Mouse (Mus musculus) liver, embryonic 16.5 days (tissue): ENCODE measurements around the gene Efcab3. TPM values are rescaled to one million over a fixed set of nuclear protein-coding genes. Genes with fewer than 3 reads are reported as not detected.
"Not testable (repeated sequence)": the region's sequence is repeated elsewhere in the genome, so short reads cannot be mapped to it uniquely, and the experiment has no call there.

ENCODE experiments used
- ATAC-seq: fragments of 200-750 bp; cut with Nextera tagmentation; 2 replicates; pipeline ENCODE4 v1.8.0; 2017; ENCODE audit warnings: low read depth, mild to moderate bottlenecking, moderate number of reproducible peaks, moderate library complexity
- H3K27ac ChIP-seq: fragments of 300-500 bp; sonication (generic); 2 replicates; pipeline ENCODE4 v1.5.1; 2014; ENCODE audit warnings: mild to moderate bottlenecking, low read length
- H3K27me3 ChIP-seq: fragments of 300-500 bp; sonication (generic); 2 replicates; pipeline ENCODE4 v1.6.1; 2014; ENCODE audit warnings: low read depth, low read length, mixed read lengths; ENCODE audit not compliant: control insufficient read depth, insufficient read depth
- H3K36me3 ChIP-seq: fragments of 300-500 bp; sonication (generic); 2 replicates; pipeline ENCODE4 v1.6.1; 2014; ENCODE audit warnings: mild to moderate bottlenecking; ENCODE audit not compliant: control insufficient read depth, insufficient read depth
- H3K4me1 ChIP-seq: fragments of 300-500 bp; sonication (generic); 2 replicates; pipeline ENCODE4 v1.6.1; 2014; ENCODE audit warnings: low read depth, low read length, mixed read lengths; ENCODE audit not compliant: control insufficient read depth
- H3K4me2 ChIP-seq: fragments of 300-500 bp; sonication (generic); 2 replicates; pipeline ENCODE4 v1.6.1; 2014; ENCODE audit warnings: low read depth, low read length, mixed read lengths
- H3K4me3 ChIP-seq: fragments of 300-500 bp; sonication (generic); 2 replicates; pipeline ENCODE4 v1.5.1; 2014; ENCODE audit warnings: low read depth, mild to moderate bottlenecking, low read length
- H3K9ac ChIP-seq: fragments of 300-500 bp; sonication (generic); 2 replicates; pipeline ENCODE4 v1.6.1; 2014; ENCODE audit warnings: low read depth, low read length
- H3K9me3 ChIP-seq: fragments of 300-500 bp; sonication (generic); replicated peaks from 2 replicates; pipeline ENCODE4 v1.6.1; 2016; ENCODE audit warnings: low read length; ENCODE audit not compliant: control insufficient read depth
- WGBS: fragments of 180-500 bp; shearing (Covaris S2); extraction: QIAGEN DNeasy Blood & Tissue Kit; methylation state at CpG from one replicate; pipeline ENCODE4 v1.1.7; 2014; ENCODE audit not compliant: insufficient replicate concordance; 5-methylcytosine and 5-hydroxymethylcytosine counted together
- polyA plus RNA-seq: library from polyadenylated mRNA; unstranded; fragments of >200 nt; fragmentation: Nextera tagmentation; extraction: Ambion mirVana; gene quantifications from 2 replicates; pipeline ENCODE4 v1.2.1, GENCODE M21; 2015

The Efcab3 gene
- 0.13 and 0.15 TPM in 2 replicates for polyA plus RNA-seq

GRCm38 (mm10) chr11:105063292-105063691 lies at the start of gene Efcab3:
Efcab3 (plus strand) TSS chr11:105063592.
- Histone ChIP-seq H3K9ac (no peak within 1 kb of the TSS), H3K4me3 (no peak within 1 kb of the TSS), H3K4me2 (no peak within 1 kb of the TSS), H3K36me3 (no peaks in the 10 kb centered on the region), H3K27ac (no peak within 1 kb of the TSS), H3K9me3 (no peaks in the 10 kb centered on the region), H3K27me3 (no peaks in the 10 kb centered on the region), H3K4me1 (no peaks in the 10 kb centered on the region)
- ATAC-seq, result no peak
- 68% methylated on average over 5 of the region's 5 CpGs for WGBS

GRCm38 (mm10) chr11:105021071-105021470 lies 42.3 kb upstream of the Efcab3 start:
- no peaks in the 10 kb centered on the region for H3K4me1 ChIP-seq
- WGBS, result 39% methylated on average over 7 of the region's 7 CpGs
- no peak overlapping the region for H3K4me3 ChIP-seq
- H3K36me3 ChIP-seq, result no peaks in the 10 kb centered on the region
- no peak overlapping the region for H3K9ac ChIP-seq
- no peak overlapping the region for H3K4me2 ChIP-seq
- H3K27ac ChIP-seq, result no peak overlapping the region
- no peaks in the 10 kb centered on the region for H3K9me3 ChIP-seq
- no peaks in the 10 kb centered on the region for H3K27me3 ChIP-seq
- ATAC-seq, result peak; percentile 80

DNA sequence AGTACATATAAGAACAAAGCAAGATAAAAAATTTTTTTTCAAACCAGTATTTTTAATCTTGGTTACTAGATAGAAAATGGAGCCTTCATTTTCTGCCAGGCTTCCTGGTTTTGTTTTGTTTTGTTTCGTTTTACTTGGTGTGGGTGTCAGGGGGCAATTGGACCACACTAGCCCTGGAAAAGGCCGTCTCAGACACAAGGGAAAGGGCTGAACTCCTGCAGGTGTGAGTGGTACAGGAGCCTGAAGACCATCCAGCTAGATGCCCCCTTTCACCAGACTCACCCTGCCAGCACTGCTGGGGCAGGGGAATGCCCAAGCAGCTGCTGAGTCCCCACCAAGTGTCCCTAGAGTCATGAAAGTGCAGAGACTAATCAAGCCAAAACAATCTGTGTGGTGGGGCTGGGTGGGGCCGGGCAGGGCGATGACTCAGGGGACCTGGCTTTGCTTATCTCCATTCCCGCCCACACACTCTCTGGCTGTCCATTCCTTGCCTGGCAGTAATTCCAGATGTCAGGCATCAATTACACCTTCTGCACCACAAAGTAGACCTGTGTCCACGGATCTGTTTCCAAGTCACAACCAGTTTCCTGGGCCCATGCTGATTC lies 34.5 kb upstream of the Efcab3 start:
- 14% methylated on average over 6 of the region's 6 CpGs for WGBS
- peak; percentile 99 for ATAC-seq

GRCm38 (mm10) chr11:105029525-105029924 lies 33.9 kb upstream of the Efcab3 start:
- Histone ChIP-seq H3K4me2 (peak overlapping the region; percentile 59), H3K4me3 (peak overlapping the region; percentile 31; the same call in 1 of the 2 replicates), H3K4me1 (peaks cover 24% of the 10 kb centered on the region), H3K27me3 (no peaks in the 10 kb centered on the region), H3K9me3 (no peaks in the 10 kb centered on the region), H3K27ac (peak overlapping the region; percentile 67), H3K9ac (no peak overlapping the region), H3K36me3 (no peaks in the 10 kb centered on the region)
- no peak for ATAC-seq
- 56% methylated on average over 8 of the region's 8 CpGs for WGBS

More for the DNA sequence above, 34.5 kb upstream of the Efcab3 start:
- H3K9ac ChIP-seq, result no peak overlapping the region; the same call in 1 of the 2 replicates
- no peaks in the 10 kb centered on the region for H3K9me3 ChIP-seq
- H3K27me3 ChIP-seq, result no peaks in the 10 kb centered on the region
- no peaks in the 10 kb centered on the region for H3K36me3 ChIP-seq
- H3K27ac ChIP-seq, result peak overlapping the region; percentile 67
- peak overlapping the region; percentile 31 for H3K4me3 ChIP-seq
- peak overlapping the region; percentile 59 for H3K4me2 ChIP-seq
- H3K4me1 ChIP-seq, result peaks cover 24% of the 10 kb centered on the region

DNA sequence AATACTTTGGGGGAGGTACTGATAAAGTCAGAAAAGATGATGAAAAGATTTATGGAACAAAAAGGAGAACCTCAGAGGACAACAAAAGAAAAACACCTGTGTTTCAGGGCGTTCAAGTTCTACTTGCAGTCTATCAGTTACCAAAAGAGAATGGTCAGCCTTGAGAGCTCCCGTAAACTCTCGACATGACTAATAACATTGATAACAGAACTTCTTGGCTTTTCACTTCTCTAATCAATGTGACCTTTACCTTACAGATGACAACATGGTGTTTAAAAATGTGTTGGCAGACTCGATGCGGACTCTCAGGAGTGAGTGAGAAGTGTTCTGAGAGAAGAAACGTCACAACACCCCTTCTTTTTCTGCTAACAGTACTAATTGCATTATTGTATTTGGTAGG lies 33.2 kb upstream of the Efcab3 start:
- no peaks in the 10 kb centered on the region for H3K9me3 ChIP-seq
- H3K4me2 ChIP-seq, result no peak overlapping the region
- peaks cover 24% of the 10 kb centered on the region for H3K4me1 ChIP-seq
- 74% methylated on average over 6 of the region's 6 CpGs for WGBS
- no peak overlapping the region for H3K4me3 ChIP-seq
- H3K27ac ChIP-seq, result no peak overlapping the region
- H3K27me3 ChIP-seq, result no peaks in the 10 kb centered on the region
- ATAC-seq, result no peak
- no peaks in the 10 kb centered on the region for H3K36me3 ChIP-seq
- H3K9ac ChIP-seq, result no peak overlapping the region

DNA sequence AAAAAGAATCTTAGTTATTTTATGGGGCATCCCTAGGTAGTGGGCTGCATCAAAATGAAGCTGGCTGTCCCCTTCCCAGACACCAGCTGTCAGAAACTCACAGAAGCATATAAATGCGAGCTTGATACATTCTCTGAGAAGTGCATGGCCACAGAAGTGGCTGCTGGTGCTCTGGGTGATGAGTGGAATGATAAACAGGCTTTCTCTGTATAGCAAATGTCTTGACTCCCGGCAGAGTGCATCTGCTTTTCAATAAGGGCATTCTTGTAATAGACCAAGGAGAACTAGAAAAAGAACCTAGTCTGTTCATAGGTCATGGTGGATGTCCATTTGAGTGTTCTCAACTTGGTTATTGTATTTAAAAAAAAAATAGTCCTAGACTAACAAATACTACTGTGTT lies 32.3 kb upstream of the Efcab3 start:
- peaks cover 24% of the 10 kb centered on the region for H3K4me1 ChIP-seq
- WGBS, result 47% methylated on average over 2 of the region's 2 CpGs
- H3K27ac ChIP-seq, result no peak overlapping the region
- no peak overlapping the region for H3K9ac ChIP-seq
- H3K4me2 ChIP-seq, result no peak overlapping the region
- H3K36me3 ChIP-seq, result no peaks in the 10 kb centered on the region
- H3K27me3 ChIP-seq, result no peaks in the 10 kb centered on the region
- no peaks in the 10 kb centered on the region for H3K9me3 ChIP-seq
- H3K4me3 ChIP-seq, result no peak overlapping the region
- ATAC-seq, result no peak

GRCm38 (mm10) chr11:105035081-105035480 lies 28.3 kb upstream of the Efcab3 start:
- no peak for ATAC-seq
- Histone ChIP-seq H3K4me2 (no peak overlapping the region), H3K36me3 (no peaks in the 10 kb centered on the region), H3K9ac (no peak overlapping the region), H3K4me1 (peaks cover 7% of the 10 kb centered on the region), H3K27me3 (no peaks in the 10 kb centered on the region), H3K9me3 (no peaks in the 10 kb centered on the region), H3K27ac (no peak overlapping the region), H3K4me3 (no peak overlapping the region)
- 71% methylated on average over 1 of the region's 1 CpGs for WGBS

GRCm38 (mm10) chr11:105112448-105112847 lies 49.1 kb downstream of the Efcab3 start:
- not testable (repeated sequence) for H3K36me3 ChIP-seq, H3K9ac ChIP-seq, ATAC-seq, H3K27me3 ChIP-seq, H3K4me3 ChIP-seq, H3K4me2 ChIP-seq, H3K27ac ChIP-seq, H3K4me1 ChIP-seq, H3K9me3 ChIP-seq
- 69% methylated on average over 22 of the region's 22 CpGs for WGBS

GRCm38 (mm10) chr11:105117814-105118213 lies 54.4 kb downstream of the Efcab3 start:
- WGBS, result 66% methylated on average over 7 of the region's 7 CpGs
- H3K27me3 ChIP-seq, result no peaks in the 10 kb centered on the region
- ATAC-seq, result no peak
- H3K36me3 ChIP-seq, result no peaks in the 10 kb centered on the region
- H3K9ac ChIP-seq, result no peak overlapping the region
- no peak overlapping the region for H3K27ac ChIP-seq
- H3K4me3 ChIP-seq, result no peak overlapping the region
- no peaks in the 10 kb centered on the region for H3K9me3 ChIP-seq
- no peak overlapping the region for H3K4me2 ChIP-seq
- no peaks in the 10 kb centered on the region for H3K4me1 ChIP-seq
